Mouse (Mus musculus) c-Kit-positive CD71-negative TER-119-negative erythroid progenitor cells, embryonic 14.5 days (primary cell): ENCODE measurements around the gene 2510002D24Rik.
"Not testable (repeated sequence)": the region's sequence is repeated elsewhere in the genome, so short reads cannot be mapped to it uniquely, and the experiment has no call there.

ENCODE experiments used
- DNase-seq: peaks from one replicate; pipeline ENCODE4 v3.0.0-alpha.2; 2013; ENCODE audit warnings: low read depth

The 2510002D24Rik gene

GRCm38 (mm10) chr16:18849521-18850190 lies 13.3 kb downstream of the 2510002D24Rik start:
- DNase-seq, result not testable (repeated sequence)

DNA sequence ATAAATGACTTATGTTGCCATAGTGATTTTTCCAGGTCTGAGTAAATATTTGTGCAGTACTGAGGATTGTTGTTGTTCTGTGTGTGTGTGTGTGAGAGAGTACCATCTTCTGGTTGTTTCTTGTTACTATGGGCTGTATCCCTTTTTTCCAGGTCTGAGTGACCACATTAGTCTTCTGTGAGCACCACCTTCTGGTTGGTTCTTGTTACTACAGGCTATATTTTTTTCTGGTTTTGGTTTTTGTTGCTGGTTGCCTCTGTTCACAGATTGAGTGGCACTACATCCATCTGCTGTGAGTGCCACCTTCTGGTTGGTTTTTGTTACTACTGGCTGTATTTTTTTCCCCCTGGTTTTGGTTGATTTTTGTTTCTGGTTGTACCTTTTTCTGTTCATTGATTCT lies 22.2 kb downstream of the 2510002D24Rik start:
- DNase-seq, result peak; percentile 46

- no peak for DNase-seq
Measured at GRCm38 (mm10) chr16:18860186-18860585, 23.8 kb downstream of the 2510002D24Rik start.

GRCm38 (mm10) chr16:18870495-18870894 lies 34.1 kb downstream of the 2510002D24Rik start:
- not testable (repeated sequence) for DNase-seq

DNA sequence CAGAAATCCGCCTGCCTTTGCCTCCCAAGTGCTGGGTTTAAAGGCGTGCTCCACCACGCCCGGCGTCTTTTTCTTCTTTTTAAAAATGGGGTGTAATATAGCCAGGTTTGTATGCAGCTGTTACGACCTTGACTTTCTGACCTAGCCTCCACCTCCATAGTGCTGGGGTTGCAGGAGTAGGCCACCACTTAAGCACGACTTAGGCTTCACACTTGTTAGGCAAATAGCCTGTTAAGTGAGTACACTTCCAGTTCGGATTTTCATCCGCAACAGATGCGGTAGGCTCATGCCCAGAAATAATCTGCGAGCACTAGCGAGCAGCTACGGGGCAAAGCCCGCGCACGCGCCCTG lies 39.7 kb downstream of the 2510002D24Rik start:
- DNase-seq, result no peak

- peak; percentile 78 for DNase-seq
Measured at GRCm38 (mm10) chr16:18876442-18877308, 40.3 kb downstream of the 2510002D24Rik start, which contains the start of the genes Mrpl40 and Hira. TSS of gene Mrpl40 (minus strand) at chr16:18876862. TSS of gene Hira (plus strand) at chr16:18877037.

DNA sequence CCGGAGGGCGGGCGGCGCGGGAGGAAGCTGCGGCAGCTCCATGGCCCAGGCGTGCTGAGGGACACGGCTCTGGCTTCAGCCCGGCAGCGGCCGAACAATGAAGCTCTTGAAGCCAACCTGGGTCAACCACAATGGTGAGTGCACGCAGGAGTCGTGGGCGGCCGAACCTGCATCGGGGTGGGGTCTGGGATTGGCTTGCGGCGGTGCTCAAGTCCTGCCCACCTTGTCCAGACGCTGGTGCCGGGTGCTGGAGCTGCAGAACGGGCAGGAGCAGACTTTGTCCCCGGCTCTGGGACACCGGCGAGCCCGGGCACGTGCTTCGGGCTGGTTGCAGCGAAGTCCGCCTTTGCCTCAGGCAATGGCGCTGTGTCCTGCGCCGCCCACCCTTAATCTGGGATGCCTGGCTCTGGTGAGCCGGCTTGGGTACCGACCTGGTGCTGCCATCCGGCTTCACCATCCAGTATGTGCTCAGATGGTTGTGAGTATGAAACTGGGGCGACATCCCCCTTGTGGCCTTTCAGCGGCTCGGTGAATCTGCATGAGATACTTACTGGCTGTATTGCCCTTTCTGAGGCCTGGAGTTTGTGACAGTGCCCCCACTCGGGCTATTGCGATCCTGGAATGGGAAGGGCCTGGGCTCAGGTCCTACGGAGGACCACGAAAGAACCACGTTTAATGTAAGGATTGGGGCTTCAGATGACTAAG lies 41.2 kb downstream of the 2510002D24Rik start:
- peak; percentile 68 for DNase-seq

- DNase-seq, result no peak
Measured at GRCm38 (mm10) chr16:18878091-18878720, 41.8 kb downstream of the 2510002D24Rik start.

DNA sequence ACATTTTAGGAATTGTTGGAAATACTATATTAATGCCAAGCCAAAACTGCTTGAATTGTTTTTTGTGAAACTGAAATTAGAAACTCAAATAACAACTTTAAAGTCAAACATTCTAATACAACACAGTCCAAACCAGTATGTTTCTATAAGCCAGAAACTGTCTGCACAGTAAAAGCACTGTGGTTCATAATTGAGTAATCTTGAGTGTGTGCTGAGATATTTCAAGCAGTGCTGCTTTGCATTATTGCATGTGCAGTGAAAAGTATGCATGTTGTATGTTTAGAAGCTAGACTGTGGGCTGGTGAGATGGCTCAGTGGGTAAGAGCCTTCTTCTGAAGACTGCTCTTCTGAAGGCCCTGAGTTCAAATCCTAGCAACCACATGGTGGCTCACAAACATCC lies 47.7 kb downstream of the 2510002D24Rik start:
- DNase-seq, result no peak
